Comparison of ENCODE assay signal across 11 mouse cellular contexts in genomic region chr7:68651418-68651817, GRCm38 (mm10).
DNase-seq lines count a peak whose midpoint lies in the region; ATAC-seq and TF ChIP-seq lines count a peak whose summit lies in the region.
"Had no signal": no experiment of that assay in that cellular context is flagged by ENCODE, and none has a peak within 500 bp of the region (broad histone marks: within the 10 kb centered on the region; RNA-seq: fewer than 3 reads in every experiment).

No protein-coding gene starts in this region.

- no peak for TF ChIP-seq POLR2A in cerebellum, adult 2 months (IDR thresholded peaks at IDR 0.05; ENCODE audit: borderline replicate concordance, insufficient read depth, low read length)

- H3K27ac ChIP-seq in cerebellum, adult 2 months (ENCODE audit: insufficient read depth, low read length), result no peak overlapping the region
- H3K27ac ChIP-seq in hindbrain, postnatal 0 days, result no peak overlapping the region
- H3K27ac ChIP-seq in hindbrain, embryonic 12.5 days, result no peak overlapping the region
- H3K27ac ChIP-seq in midbrain, embryonic 14.5 days (replicated peaks; ENCODE audit: low read depth, low read length), result no peak overlapping the region
- H3K27ac ChIP-seq in midbrain, embryonic 13.5 days, result no peak overlapping the region
- H3K27ac ChIP-seq: macrophage had no signal

- peak; percentile 7 to 20 for DNase-seq in cerebellum, postnatal 14 days
- no peak for DNase-seq in cerebellum, adult 2 months
- DNase-seq in hindbrain, postnatal 0 days (ENCODE audit: low spot score), result peak; percentile 44
- DNase-seq in midbrain, embryonic 14.5 days, result peak; percentile 43
- DNase-seq in retina, postnatal 7 days (ENCODE audit: low read depth, low spot score), result peak; percentile 4
- DNase-seq in spleen, postnatal 36 days (ENCODE audit: low spot score in 2 of 2), result no peak
- DNase-seq: kidney, adult 18-20 months; thymus, adult 18-20 months had no signal

- H3K27me3 ChIP-seq in cerebellum, adult 2 months (ENCODE audit: control insufficient read depth, insufficient read depth, low read length), result no peaks in the 10 kb centered on the region
- no peaks in the 10 kb centered on the region for H3K27me3 ChIP-seq in hindbrain, postnatal 0 days (ENCODE audit: insufficient read depth, low read length)
- H3K27me3 ChIP-seq in hindbrain, embryonic 12.5 days, result no peaks in the 10 kb centered on the region
- H3K27me3 ChIP-seq in midbrain, embryonic 14.5 days (ENCODE audit: control insufficient read depth, insufficient read depth, low read length), result no peaks in the 10 kb centered on the region
- H3K27me3 ChIP-seq in midbrain, embryonic 13.5 days, result no peaks in the 10 kb centered on the region

- no peak for ATAC-seq in hindbrain, postnatal 0 days
- ATAC-seq in hindbrain, embryonic 12.5 days (ENCODE audit: low FRiP score), result no peak
- ATAC-seq in midbrain, embryonic 14.5 days (ENCODE audit: low FRiP score, low TSS enrichment), result no peak
- no peak for ATAC-seq in midbrain, embryonic 13.5 days

- H3K4me2 ChIP-seq in hindbrain, postnatal 0 days (ENCODE audit: low read depth, low read length), result no peak overlapping the region
- no peak overlapping the region for H3K4me2 ChIP-seq in hindbrain, embryonic 12.5 days (replicated peaks)
- H3K4me2 ChIP-seq in midbrain, embryonic 14.5 days (ENCODE audit: low read length), result no peak overlapping the region
- H3K4me2 ChIP-seq in midbrain, embryonic 13.5 days (replicated peaks), result no peak overlapping the region

- WGBS in cerebellum, adult 2 months, result 59% methylated on average over 4 of the region's 4 CpGs
- 67% methylated on average over 4 of the region's 4 CpGs for whole genome bisulfite sequencing in hindbrain, postnatal 0 days
- 71% methylated on average over 4 of the region's 4 CpGs for WGBS in hindbrain, embryonic 12.5 days
- 71% methylated on average over 4 of the region's 4 CpGs for WGBS in midbrain, embryonic 14.5 days
- 74% methylated on average over 4 of the region's 4 CpGs for WGBS in midbrain, embryonic 13.5 days

- peaks cover 4% of the 10 kb centered on the region; the same call in 1 of the 2 replicates for H3K9me3 ChIP-seq in hindbrain, postnatal 0 days (ENCODE audit: low read length)
- no peaks in the 10 kb centered on the region for H3K9me3 ChIP-seq in hindbrain, embryonic 12.5 days (replicated peaks)
- no peaks in the 10 kb centered on the region for H3K9me3 ChIP-seq in midbrain, embryonic 14.5 days (ENCODE audit: control insufficient read depth, low read length)
- no peaks in the 10 kb centered on the region for H3K9me3 ChIP-seq in midbrain, embryonic 13.5 days

- TF ChIP-seq CTCF in cerebellum, adult 2 months (IDR thresholded peaks at IDR 0.05; ENCODE audit: borderline replicate concordance, insufficient read depth, low read depth, low read length), result no peak
- TF ChIP-seq CTCF in hindbrain, postnatal 0 days (IDR thresholded peaks at IDR 0.05; ENCODE audit: low read depth), result peak; percentile 62

- no peak overlapping the region for H3K4me3 ChIP-seq in cerebellum, adult 2 months (replicated peaks; ENCODE audit: insufficient read depth, low read depth, low read length)
- H3K4me3 ChIP-seq in hindbrain, postnatal 0 days (ENCODE audit: low read length), result no peak overlapping the region
- H3K4me3 ChIP-seq in hindbrain, embryonic 12.5 days, result no peak overlapping the region
- H3K4me3 ChIP-seq in midbrain, embryonic 14.5 days (replicated peaks; ENCODE audit: low read depth, low read length), result no peak overlapping the region
- no peak overlapping the region for H3K4me3 ChIP-seq in midbrain, embryonic 13.5 days (replicated peaks)

- H3K9ac ChIP-seq in hindbrain, postnatal 0 days (replicated peaks; ENCODE audit: low read length), result no peak overlapping the region
- H3K9ac ChIP-seq in hindbrain, embryonic 12.5 days, result no peak overlapping the region
- no peak overlapping the region for H3K9ac ChIP-seq in midbrain, embryonic 14.5 days (replicated peaks; ENCODE audit: low read length)
- no peak overlapping the region for H3K9ac ChIP-seq in midbrain, embryonic 13.5 days (replicated peaks)

- H3K4me1 ChIP-seq in cerebellum, adult 2 months (ENCODE audit: control insufficient read depth, insufficient read depth, low read length), result no peaks in the 10 kb centered on the region
- H3K4me1 ChIP-seq in hindbrain, postnatal 0 days (ENCODE audit: insufficient read depth, low read length), result no peaks in the 10 kb centered on the region
- no peaks in the 10 kb centered on the region for H3K4me1 ChIP-seq in hindbrain, embryonic 12.5 days
- no peaks in the 10 kb centered on the region for H3K4me1 ChIP-seq in midbrain, embryonic 14.5 days (ENCODE audit: control insufficient read depth, insufficient read depth, low read length)
- no peaks in the 10 kb centered on the region for H3K4me1 ChIP-seq in midbrain, embryonic 13.5 days (replicated peaks)

- H3K36me3 ChIP-seq in hindbrain, postnatal 0 days (ENCODE audit: insufficient read depth, low read length), result no peaks in the 10 kb centered on the region
- no peaks in the 10 kb centered on the region for H3K36me3 ChIP-seq in hindbrain, embryonic 12.5 days
- H3K36me3 ChIP-seq in midbrain, embryonic 14.5 days (ENCODE audit: control insufficient read depth, insufficient read depth, low read length), result no peaks in the 10 kb centered on the region
- H3K36me3 ChIP-seq in midbrain, embryonic 13.5 days, result no peaks in the 10 kb centered on the region

Comparison
In these comparisons a context has a peak if more than half of its experiments do, and no peak if none do; other contexts are left out.
1. DNase-seq: peak in cerebellum, postnatal 14 days (2 of 2), hindbrain, postnatal 0 days (single experiment), midbrain, embryonic 14.5 days (single experiment) and retina, postnatal 7 days (single experiment); none in cerebellum, adult 2 months (0 of 2) and spleen, postnatal 36 days (0 of 2).